ENCODE assay signal across 1 mouse cellular context in the genomic region with DNA sequence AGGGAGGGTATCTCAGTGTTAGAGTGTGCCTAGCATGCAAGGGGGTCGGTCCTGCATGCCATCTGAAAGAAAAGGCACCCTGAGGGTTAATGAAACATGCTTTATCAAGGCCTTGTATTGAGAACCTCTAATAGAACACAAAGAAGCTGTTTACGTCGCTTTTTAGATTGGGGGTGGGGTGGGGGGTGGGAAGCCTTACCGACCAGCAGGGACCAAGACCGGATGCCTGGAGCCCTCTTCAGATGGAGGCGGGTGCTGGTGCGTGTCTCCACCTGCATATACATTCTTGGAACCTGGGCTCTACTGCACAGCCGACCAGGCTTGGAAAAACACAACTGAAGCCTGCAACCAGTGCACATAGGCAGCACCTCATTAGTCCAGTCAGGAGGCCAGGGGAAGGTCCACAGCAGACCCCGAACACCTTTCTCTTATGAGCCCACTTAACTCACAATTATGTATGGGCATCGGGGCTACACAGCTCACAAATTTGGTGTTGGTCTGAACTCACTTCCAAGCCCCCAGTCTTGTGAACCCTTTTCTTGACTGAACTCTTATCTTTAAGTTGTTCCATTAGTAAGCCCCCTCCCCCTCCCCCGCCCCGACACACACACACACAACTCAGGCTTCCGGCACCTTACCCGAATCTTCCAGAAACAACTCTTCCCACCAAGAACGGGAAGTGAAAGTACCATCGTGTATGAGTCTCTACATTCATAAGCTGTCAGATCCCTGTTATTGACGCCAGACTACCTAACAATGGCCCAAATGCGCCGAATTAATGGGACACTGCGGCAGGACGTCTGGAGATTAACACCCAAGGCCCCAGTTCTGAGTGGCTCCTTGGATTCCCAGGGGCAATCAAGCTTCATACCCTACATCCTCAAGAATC.
TF ChIP-seq lines count a peak whose summit lies in the region.

No protein-coding gene starts in this region.

TF ChIP-seq in ES-E14, 5 proteins besides CTCF, POLR2A, EP300 and RAD21:
- TF ChIP-seq CHD2 (IDR thresholded peaks at IDR 0.05; ENCODE audit: low read depth, low read length) (no peak), HCFC1 (IDR thresholded peaks at IDR 0.05; ENCODE audit: borderline replicate concordance, insufficient read depth, low read length) (no peak), ZNF384 (IDR thresholded peaks at IDR 0.05; ENCODE audit: low read depth, low read length) (no peak), ZC3H11A (IDR thresholded peaks at IDR 0.05; ENCODE audit: borderline replicate concordance, low read depth, low read length) (no peak), MAFK (IDR thresholded peaks at IDR 0.05; ENCODE audit: insufficient read depth, low read depth, low read length) (no peak)
TF ChIP-seq in ES-E14: peak in this region for 0.
